Mouse (Mus musculus) kidney, postnatal 0 days (tissue): ENCODE results near the gene Lamb2. TPM values are rescaled to one million over a fixed set of nuclear protein-coding genes. Genes with fewer than 3 reads are reported as not detected.
A peak's percentile ranks its signal among the peaks of the same experiment; 100 is the strongest.

ENCODE experiments used
- ATAC-seq: fragments of 200-750 bp; cut with Nextera tagmentation; replicated peaks from 2 replicates; pipeline ENCODE4 v1.8.0; 2017; ENCODE audit warnings: low read depth, moderate number of reproducible peaks, moderate TSS enrichment, moderate library complexity; ENCODE audit not compliant: low FRiP score
- DNase-seq: peaks from one replicate; pipeline ENCODE4 v3.0.0-alpha.2; 2016; ENCODE audit warnings: low spot score
- H3K27ac ChIP-seq: fragments of 300-500 bp; sonication (generic); 2 replicates; pipeline ENCODE4 v1.5.1; 2014; ENCODE audit warnings: mild to moderate bottlenecking
- H3K27me3 ChIP-seq: fragments of 300-500 bp; sonication (generic); 2 replicates; pipeline ENCODE4 v1.6.1; 2014; ENCODE audit warnings: low read length, mixed read lengths; ENCODE audit not compliant: insufficient read depth
- H3K36me3 ChIP-seq: fragments of 300-500 bp; sonication (generic); 2 replicates; pipeline ENCODE4 v1.6.1; 2014; ENCODE audit warnings: low read length, mixed read lengths; ENCODE audit not compliant: insufficient read depth
- H3K4me1 ChIP-seq: fragments of 300-500 bp; sonication (generic); replicated peaks from 2 replicates; pipeline ENCODE4 v1.6.1; 2014; ENCODE audit warnings: antibody characterized with exemption, low read length, mixed read lengths; ENCODE audit not compliant: insufficient read depth
- H3K4me2 ChIP-seq: fragments of 300-500 bp; sonication (generic); 2 replicates; pipeline ENCODE4 v1.6.1; 2014; ENCODE audit warnings: mild to moderate bottlenecking, low read length, moderate library complexity, mixed read lengths
- H3K4me3 ChIP-seq: fragments of 300-500 bp; sonication (generic); replicated peaks from 2 replicates; pipeline ENCODE4 v1.5.1; 2014; ENCODE audit warnings: low read depth, low read length
- H3K9ac ChIP-seq: fragments of 300-500 bp; sonication (generic); 2 replicates; pipeline ENCODE4 v1.6.1; 2014; ENCODE audit warnings: low read depth, low read length
- H3K9me3 ChIP-seq: fragments of 300-500 bp; sonication (generic); replicated peaks from 2 replicates; pipeline ENCODE4 v1.6.1; 2016; ENCODE audit warnings: low read length, inconsistent platforms, mixed read lengths
- CTCF ChIP-seq: IDR thresholded peaks from 2 replicates; pipeline ENCODE4 v1.5.1; 2016; ENCODE audit warnings: antibody characterized with exemption, low read depth, mild to moderate bottlenecking, moderate library complexity
- WGBS: fragments of 180-500 bp; shearing (Covaris S2); extraction: QIAGEN DNeasy Blood & Tissue Kit; methylation state at CpG from one replicate; pipeline ENCODE4 v1.1.7; 2014; 5-methylcytosine and 5-hydroxymethylcytosine counted together
- polyA plus RNA-seq: library from polyadenylated mRNA; unstranded; fragments of >200 nt; fragmentation: Nextera tagmentation; extraction: Ambion mirVana; gene quantifications from 2 replicates; pipeline ENCODE4 v1.2.1, GENCODE M21; 2015

Lamb2 gene
- polyA plus RNA-seq, 1 experiment from 2014 or later: 35.6 TPM

- no peak for DNase-seq
- H3K27me3 ChIP-seq: no peaks in the 10 kb centered on the region
- H3K36me3 ChIP-seq: 0 out of 2 replicates have a peak, but pooled peaks cover 14% of the 10 kb centered on the region
- no peaks in the 10 kb centered on the region for H3K4me1 ChIP-seq
- TF ChIP-seq CTCF: no peak
- no peak overlapping the region for H3K4me2 ChIP-seq
- H3K4me3 ChIP-seq: no peak overlapping the region
- no peak overlapping the region for H3K27ac ChIP-seq
- WGBS: 33% methylated on average over 5 of the region's 5 CpGs
- no peak for ATAC-seq
- no peak overlapping the region for H3K9ac ChIP-seq
- H3K9me3 ChIP-seq: no peaks in the 10 kb centered on the region
Measured at GRCm38 (mm10) chr9:108469430-108469829, 10.1 kb upstream of the Lamb2 start.

GRCm38 (mm10) chr9:108469845-108470244 lies 9.7 kb upstream of the Lamb2 start:
- no peak for DNase-seq
- no peak overlapping the region for H3K27ac ChIP-seq
- 36% methylated on average over 4 of the region's 4 CpGs for WGBS

GRCm38 (mm10) chr9:108474528-108474927 lies 5.0 kb upstream of the Lamb2 start:
- peak; percentile 41; the same call in 1 of the 2 replicates for TF ChIP-seq CTCF

More at GRCm38 (mm10) chr9:108469845-108470244, 9.7 kb upstream of the Lamb2 start:
- ATAC-seq: no peak
- Histone ChIP-seq H3K9ac (no peak overlapping the region), H3K9me3 (no peaks in the 10 kb centered on the region), H3K27me3 (no peaks in the 10 kb centered on the region), H3K4me1 (no peaks in the 10 kb centered on the region), H3K4me3 (no peak overlapping the region), H3K36me3 (0 out of 2 replicates have a peak, but pooled peaks cover 11% of the 10 kb centered on the region), H3K4me2 (no peak overlapping the region)
- no peak for TF ChIP-seq CTCF

GRCm38 (mm10) chr9:108478638-108479156 lies 839 bp upstream of the Lamb2 start:
- Histone ChIP-seq H3K27me3 (no peaks in the 10 kb centered on the region), H3K27ac (peak overlapping the region; percentile 89), H3K4me1 (peaks cover 13% of the 10 kb centered on the region), H3K4me2 (peak overlapping the region; percentile 86), H3K9ac (peak overlapping the region; percentile 55; the same call in 1 of the 2 replicates), H3K4me3 (peak overlapping the region; percentile 47), H3K36me3 (peaks cover 13% of the 10 kb centered on the region), H3K9me3 (no peaks in the 10 kb centered on the region)
- ATAC-seq: peak; percentile 74
- 0 out of 2 replicates have a peak, but pooled peaks have one; percentile 5 for TF ChIP-seq CTCF
- DNase-seq: peak; percentile 94
- WGBS: under 1% methylated on average over 20 of the region's 20 CpGs

More at GRCm38 (mm10) chr9:108474528-108474927, 5.0 kb upstream of the Lamb2 start:
- no peaks in the 10 kb centered on the region for H3K27me3 ChIP-seq
- H3K9me3 ChIP-seq: no peaks in the 10 kb centered on the region
- 67% methylated on average over 1 of the region's 1 CpGs for WGBS
- H3K4me3 ChIP-seq: no peak overlapping the region
- H3K9ac ChIP-seq: no peak overlapping the region
- H3K36me3 ChIP-seq: no peaks in the 10 kb centered on the region
- H3K4me2 ChIP-seq: no peak overlapping the region
- peaks cover 6% of the 10 kb centered on the region; the same call in 1 of the 2 replicates for H3K4me1 ChIP-seq
- ATAC-seq (no peak), DNase-seq (no peak)
- no peak overlapping the region for H3K27ac ChIP-seq

GRCm38 (mm10) chr9:108479241-108479640 lies 295 bp upstream of the Lamb2 start:
- peaks cover 13% of the 10 kb centered on the region for H3K4me1 ChIP-seq
- H3K36me3 ChIP-seq: peaks cover 18% of the 10 kb centered on the region
- no peak for ATAC-seq
- DNase-seq: no peak
- TF ChIP-seq CTCF: no peak
- H3K9me3 ChIP-seq: no peaks in the 10 kb centered on the region
- H3K9ac ChIP-seq: 0 out of 2 replicates have a peak overlapping the region, but pooled peaks have one; percentile 31
- peak overlapping the region; percentile 89 for H3K27ac ChIP-seq
- WGBS: 33% methylated on average over 11 of the region's 11 CpGs
- peak overlapping the region; percentile 86 for H3K4me2 ChIP-seq
- peak overlapping the region; percentile 47; the same call in 1 of the 2 replicates for H3K4me3 ChIP-seq
- H3K27me3 ChIP-seq: no peaks in the 10 kb centered on the region

- H3K4me3 ChIP-seq: no peak overlapping the region
- peak overlapping the region; percentile 85; the same call in 1 of the 2 replicates for H3K9ac ChIP-seq
Measured at GRCm38 (mm10) chr9:108480813-108481519, 1.4 kb downstream of the Lamb2 start.

More at GRCm38 (mm10) chr9:108480813-108481519, 1.4 kb downstream of the Lamb2 start:
- 88% methylated on average over 28 of the region's 28 CpGs for WGBS
- Histone ChIP-seq H3K4me2 (peak overlapping the region; percentile 86; the same call in 1 of the 2 replicates), H3K27me3 (no peaks in the 10 kb centered on the region), H3K27ac (no peak overlapping the region), H3K4me1 (peaks cover 13% of the 10 kb centered on the region), H3K9me3 (no peaks in the 10 kb centered on the region), H3K36me3 (peaks cover 32% of the 10 kb centered on the region)
- DNase-seq: no peak
- ATAC-seq: no peak
- no peak for TF ChIP-seq CTCF
